Mouse (Mus musculus): ENCODE data around the gene Ksr1. TPM values are rescaled to one million over a fixed set of nuclear protein-coding genes. Genes with fewer than 3 reads are reported as not detected.

Ksr1 gene
- polyA plus RNA-seq, 1 experiment = 18.2 TPM

DNA sequence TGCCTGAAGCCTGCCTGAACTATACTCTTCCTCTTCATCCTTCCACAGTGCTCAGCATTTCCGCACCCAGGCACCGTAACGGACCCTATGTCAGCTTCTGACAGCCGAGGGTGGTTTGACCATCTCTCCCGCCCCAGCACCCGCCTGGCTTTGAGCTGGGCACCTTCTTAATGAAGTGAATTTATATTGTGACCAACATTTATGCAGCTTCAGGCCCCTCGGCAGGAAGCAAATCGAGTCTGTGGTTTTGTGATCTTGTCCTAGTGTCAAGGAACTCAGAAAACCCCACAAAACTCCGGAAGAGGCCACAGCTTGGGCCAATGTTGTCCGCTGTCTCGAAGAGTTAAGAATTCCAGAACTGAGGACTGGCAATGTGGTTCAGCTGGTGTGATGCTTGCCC, 112.6 kb downstream of the Ksr1 start:
- TF ChIP-seq CTCF (IDR thresholded peaks at IDR 0.05; ENCODE audit: control insufficient read depth, insufficient read depth, low read length) (no peak), POLR2A (IDR thresholded peaks at IDR 0.05; ENCODE audit: borderline replicate concordance, control insufficient read depth, low read depth, low read length) (no peak)

GRCm38 (mm10) chr11:79033021-79033420, 113.2 kb downstream of the Ksr1 start:
- Histone ChIP-seq H3K4me1 (ENCODE audit: control insufficient read depth, insufficient read depth, low read length) (peaks cover 2% of the 10 kb centered on the region; the same call in 1 of the 2 replicates), H3K4me3 (replicated peaks; ENCODE audit: control insufficient read depth, low read depth, low read length) (no peak overlapping the region), H3K27ac (ENCODE audit: control insufficient read depth, insufficient read depth, low read depth, low read length, poor library complexity) (no peak overlapping the region)
- 84% methylated on average over 12 of the region's 12 CpGs for WGBS
- TF ChIP-seq POLR2A (IDR thresholded peaks at IDR 0.05; ENCODE audit: borderline replicate concordance, control insufficient read depth, low read depth, low read length) = no peak

More for the DNA sequence above, 112.6 kb downstream of the Ksr1 start:
- H3K27ac ChIP-seq (ENCODE audit: control insufficient read depth, insufficient read depth, low read depth, low read length, poor library complexity) = no peak overlapping the region
- WGBS = 11% methylated on average over 11 of the region's 11 CpGs
- peaks cover 2% of the 10 kb centered on the region; the same call in 1 of the 2 replicates for H3K4me1 ChIP-seq (ENCODE audit: control insufficient read depth, insufficient read depth, low read length)
- no peak overlapping the region for H3K4me3 ChIP-seq (replicated peaks; ENCODE audit: control insufficient read depth, low read depth, low read length)

DNA sequence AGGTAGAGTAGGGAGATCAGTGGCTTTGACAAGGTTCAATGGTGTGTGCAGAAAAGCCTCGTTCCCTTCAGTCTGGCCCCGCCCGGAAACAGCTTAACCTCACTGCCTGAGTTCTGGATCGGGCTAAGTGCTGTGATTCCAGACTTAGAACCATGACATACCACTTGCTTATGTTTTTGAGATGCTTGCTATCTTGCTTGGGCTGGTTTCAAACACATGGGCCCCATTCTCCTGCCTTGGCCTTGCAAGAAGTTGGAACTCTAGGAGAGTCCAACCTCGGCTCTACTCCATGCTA, 114.8 kb downstream of the Ksr1 start:
- 71% methylated on average over 5 of the region's 5 CpGs for WGBS
- Histone ChIP-seq H3K4me1 (ENCODE audit: control insufficient read depth, insufficient read depth, low read length) (peaks cover 2% of the 10 kb centered on the region; the same call in 1 of the 2 replicates), H3K27ac (ENCODE audit: control insufficient read depth, insufficient read depth, low read depth, low read length, poor library complexity) (no peak overlapping the region), H3K4me3 (replicated peaks; ENCODE audit: control insufficient read depth, low read depth, low read length) (no peak overlapping the region)
- no peak for TF ChIP-seq POLR2A (IDR thresholded peaks at IDR 0.05; ENCODE audit: borderline replicate concordance, control insufficient read depth, low read depth, low read length)

DNA sequence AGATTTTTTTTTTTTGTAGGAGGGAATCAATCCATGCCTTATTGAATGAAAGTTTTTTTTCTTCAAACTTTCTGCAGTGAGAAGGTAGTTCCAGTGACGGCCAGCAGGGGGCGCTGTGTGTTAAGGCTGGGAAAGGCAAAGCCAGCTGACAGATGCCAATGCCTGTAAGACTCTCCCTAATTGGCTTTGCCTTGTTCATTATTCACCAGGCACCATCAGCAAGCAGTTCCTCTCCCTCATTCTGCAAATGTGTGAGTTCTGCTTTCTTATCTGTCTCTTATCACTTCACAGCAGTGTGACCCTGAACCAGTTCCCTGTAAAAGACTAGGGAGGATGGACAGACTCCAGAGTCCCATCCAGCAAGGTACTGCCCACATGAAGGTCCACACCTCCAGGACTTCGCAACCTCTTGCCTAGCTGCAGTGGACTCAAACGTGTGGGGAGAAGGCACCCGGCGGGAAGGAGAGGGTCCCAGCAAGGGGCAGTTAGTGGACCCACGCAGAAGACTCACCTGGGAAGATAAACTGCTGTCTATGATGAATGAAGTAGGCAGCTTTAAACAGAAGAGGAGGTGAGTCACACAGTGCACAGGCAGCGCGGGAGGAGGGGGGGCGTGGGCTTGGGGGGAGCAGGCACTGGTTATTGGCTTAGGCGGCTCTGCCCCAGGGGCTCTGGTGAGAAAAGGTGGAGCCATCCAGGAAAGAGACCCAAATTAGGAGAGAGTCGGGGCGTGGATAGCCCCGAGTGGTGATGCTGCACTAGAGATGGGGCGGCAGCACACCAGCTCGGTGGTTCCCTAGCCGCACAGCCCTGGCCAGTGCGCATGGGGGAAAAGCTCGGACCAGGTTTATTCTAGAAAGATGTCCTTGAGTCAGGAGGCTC, 115.4 kb downstream of the Ksr1 start:
- TF ChIP-seq CTCF (IDR thresholded peaks at IDR 0.05; ENCODE audit: control insufficient read depth, insufficient read depth, low read length) (peak; percentile 97), POLR2A (IDR thresholded peaks at IDR 0.05; ENCODE audit: borderline replicate concordance, control insufficient read depth, low read depth, low read length) (no peak)
- WGBS = 68% methylated on average over 19 of the region's 19 CpGs
- Histone ChIP-seq H3K4me3 (replicated peaks; ENCODE audit: control insufficient read depth, low read depth, low read length) (no peak overlapping the region), H3K27ac (ENCODE audit: control insufficient read depth, insufficient read depth, low read depth, low read length, poor library complexity) (no peak overlapping the region), H3K4me1 (ENCODE audit: control insufficient read depth, insufficient read depth, low read length) (peaks cover 2% of the 10 kb centered on the region; the same call in 1 of the 2 replicates)

GRCm38 (mm10) chr11:79023751-79024150, 122.5 kb downstream of the Ksr1 start:
- H3K27ac ChIP-seq (ENCODE audit: control insufficient read depth, insufficient read depth, low read depth, low read length, poor library complexity) = peak overlapping the region; percentile 79
- TF ChIP-seq POLR2A (IDR thresholded peaks at IDR 0.05; ENCODE audit: borderline replicate concordance, control insufficient read depth, low read depth, low read length) (no peak), CTCF (IDR thresholded peaks at IDR 0.05; ENCODE audit: control insufficient read depth, insufficient read depth, low read length) (no peak)
- H3K4me1 ChIP-seq (ENCODE audit: control insufficient read depth, insufficient read depth, low read length) = peaks cover 8% of the 10 kb centered on the region; the same call in 1 of the 2 replicates
- WGBS = 27% methylated on average over 6 of the region's 6 CpGs
- peak overlapping the region; percentile 57 for H3K4me3 ChIP-seq (replicated peaks; ENCODE audit: control insufficient read depth, low read depth, low read length)

GRCm38 (mm10) chr11:79023342-79023741, 122.9 kb downstream of the Ksr1 start:
- WGBS = under 1% methylated on average over 7 of the region's 7 CpGs
- Histone ChIP-seq H3K4me1 (ENCODE audit: control insufficient read depth, insufficient read depth, low read length) (peaks cover 8% of the 10 kb centered on the region; the same call in 1 of the 2 replicates), H3K27ac (ENCODE audit: control insufficient read depth, insufficient read depth, low read depth, low read length, poor library complexity) (peak overlapping the region; percentile 79), H3K4me3 (replicated peaks; ENCODE audit: control insufficient read depth, low read depth, low read length) (peak overlapping the region; percentile 57)
- TF ChIP-seq CTCF (IDR thresholded peaks at IDR 0.05; ENCODE audit: control insufficient read depth, insufficient read depth, low read length) = no peak
- peak; percentile 31; the same call in 1 of the 2 replicates for TF ChIP-seq POLR2A (IDR thresholded peaks at IDR 0.05; ENCODE audit: borderline replicate concordance, control insufficient read depth, low read depth, low read length)

GRCm38 (mm10) chr11:79022836-79023235, 123.4 kb downstream of the Ksr1 start:
- Histone ChIP-seq H3K4me1 (ENCODE audit: control insufficient read depth, insufficient read depth, low read length) (peaks cover 8% of the 10 kb centered on the region; the same call in 1 of the 2 replicates), H3K4me3 (replicated peaks; ENCODE audit: control insufficient read depth, low read depth, low read length) (peak overlapping the region; percentile 13), H3K27ac (ENCODE audit: control insufficient read depth, insufficient read depth, low read depth, low read length, poor library complexity) (peak overlapping the region; percentile 79)
- TF ChIP-seq POLR2A (IDR thresholded peaks at IDR 0.05; ENCODE audit: borderline replicate concordance, control insufficient read depth, low read depth, low read length) = no peak
- no peak for TF ChIP-seq CTCF (IDR thresholded peaks at IDR 0.05; ENCODE audit: control insufficient read depth, insufficient read depth, low read length)
- 14% methylated on average over 4 of the region's 4 CpGs for WGBS

GRCm38 (mm10) chr11:79020535-79021045, 125.6 kb downstream of the Ksr1 start:
- no peak for TF ChIP-seq CTCF (IDR thresholded peaks at IDR 0.05; ENCODE audit: control insufficient read depth, insufficient read depth, low read length)
- no peak for TF ChIP-seq POLR2A (IDR thresholded peaks at IDR 0.05; ENCODE audit: borderline replicate concordance, control insufficient read depth, low read depth, low read length)
- H3K27ac ChIP-seq (ENCODE audit: control insufficient read depth, insufficient read depth, low read depth, low read length, poor library complexity) = no peak overlapping the region
- peaks cover 8% of the 10 kb centered on the region; the same call in 1 of the 2 replicates for H3K4me1 ChIP-seq (ENCODE audit: control insufficient read depth, insufficient read depth, low read length)
- 82% methylated on average over 21 of the region's 21 CpGs for WGBS
- no peak overlapping the region for H3K4me3 ChIP-seq (replicated peaks; ENCODE audit: control insufficient read depth, low read depth, low read length)

All from bone marrow, adult 2 months (tissue).